Mouse (Mus musculus): ENCODE data around the gene Zic2. TPM values are rescaled to one million over a fixed set of nuclear protein-coding genes. Genes with fewer than 3 reads are reported as not detected.

The Zic2 gene
- 8.4 and 9.3 TPM in 2 replicates for polyA plus RNA-seq (2015; fragmentation: Nextera tagmentation; extraction: Ambion mirVana)

DNA sequence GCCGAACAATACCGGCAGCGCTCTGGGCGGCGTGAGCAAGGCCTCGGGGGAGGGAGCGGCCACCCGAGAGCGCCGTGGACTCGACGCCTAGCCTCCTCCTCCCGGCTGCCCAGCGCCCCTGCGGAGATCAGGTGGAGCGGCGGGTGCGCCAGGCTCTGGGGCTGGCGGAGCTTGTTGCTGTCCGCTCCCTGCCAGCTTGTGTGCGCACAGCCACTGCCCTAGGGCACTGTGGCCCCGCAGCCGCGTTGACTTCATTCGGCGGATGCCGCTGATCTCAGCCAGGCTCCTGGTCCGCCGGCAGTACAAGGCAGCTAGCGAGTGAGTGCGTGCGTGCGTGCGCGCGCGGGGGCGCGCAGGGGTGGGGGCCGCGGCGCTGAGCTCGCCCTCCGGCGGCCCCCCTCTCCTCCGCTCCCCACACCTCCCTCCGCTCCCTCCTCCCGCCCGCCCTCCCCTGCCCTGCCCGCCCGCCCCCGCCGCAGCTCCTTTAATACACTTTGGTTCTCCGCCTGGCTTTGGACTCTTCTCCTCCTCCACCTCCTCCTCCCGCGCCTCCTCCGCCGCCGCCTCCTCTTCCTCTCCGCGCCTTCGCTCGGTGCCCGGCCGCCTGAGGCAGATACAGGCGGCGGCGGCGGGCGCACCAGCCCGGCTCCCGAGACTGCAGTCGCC is at the start of gene Zic2:
Gene Zic2 (plus strand): TSS at position 545 of the 666 bp plus-strand sequence.
- H3K9me3 ChIP-seq, result no peaks in the 10 kb centered on the region
- H3K4me1 ChIP-seq, result peaks cover 39% of the 10 kb centered on the region
- H3K4me2 ChIP-seq (replicated peaks), result peak within 1 kb of the TSS; percentile 68
- peak; percentile 79 for ATAC-seq (replicated peaks)
- H3K9ac ChIP-seq (replicated peaks), result peak within 1 kb of the TSS; percentile 70
- H3K4me3 ChIP-seq, result peak within 1 kb of the TSS; percentile 59
- H3K36me3 ChIP-seq, result no peaks in the 10 kb centered on the region
- H3K27ac ChIP-seq (replicated peaks), result peak within 1 kb of the TSS; percentile 97
- H3K27me3 ChIP-seq, result peaks cover 23% of the 10 kb centered on the region
- under 1% methylated on average over 46 of the region's 73 CpGs for WGBS

DNA sequence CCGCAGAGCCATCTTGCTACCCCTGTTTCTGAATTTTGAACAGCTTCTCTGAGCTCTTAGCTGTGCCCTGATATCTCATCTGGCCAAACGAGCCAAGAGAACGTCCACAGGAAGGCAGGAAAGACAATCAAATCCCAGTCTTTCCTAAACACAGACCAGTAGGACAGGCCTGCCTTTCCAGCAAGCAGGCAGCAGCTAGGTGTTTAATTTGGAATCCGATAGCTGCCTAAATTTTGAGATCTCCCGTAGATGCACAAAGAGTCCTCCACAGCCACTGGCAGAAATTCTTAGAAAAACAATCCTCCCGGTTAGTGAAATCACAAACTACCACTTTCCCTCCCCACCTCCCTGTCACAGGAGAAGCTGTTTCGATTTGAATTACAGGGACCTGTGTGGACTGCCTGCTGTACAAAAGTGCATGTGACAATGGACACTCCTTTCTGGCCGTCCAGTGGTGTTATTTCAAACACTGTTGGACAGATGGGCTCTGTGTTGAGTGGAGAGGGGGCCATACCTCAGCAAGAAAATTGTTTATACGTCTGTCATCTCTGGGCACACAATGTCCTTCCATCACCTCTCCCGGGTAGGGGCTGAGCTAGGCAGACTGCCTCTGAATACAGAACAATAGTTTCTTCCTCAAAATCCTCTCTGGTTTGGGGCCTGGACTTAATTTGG is 48.6 kb upstream of the Zic2 start:
- no peak for ATAC-seq (replicated peaks)
- WGBS, result 52% methylated on average over 10 of the region's 10 CpGs
- no peak overlapping the region for H3K27ac ChIP-seq (replicated peaks)

DNA sequence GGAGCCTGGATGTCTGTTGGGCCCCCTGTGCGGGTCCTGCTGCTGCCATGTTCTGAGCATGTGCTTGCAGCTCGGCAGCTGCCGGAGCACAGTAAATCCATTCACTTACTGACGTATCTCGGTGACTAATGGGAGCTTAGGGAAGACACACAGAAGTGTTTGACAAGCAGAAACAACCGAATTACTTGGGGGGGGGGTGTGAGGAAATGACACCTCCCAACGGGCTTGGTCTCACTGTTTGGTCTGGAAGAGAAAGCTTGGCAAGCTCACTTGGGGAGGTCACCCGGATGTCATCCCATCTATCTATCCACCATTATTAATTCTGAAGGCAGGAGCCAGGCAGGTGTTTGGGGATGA is 48.1 kb upstream of the Zic2 start:
- H3K9ac ChIP-seq (replicated peaks), result no peak overlapping the region
- ATAC-seq (replicated peaks), result no peak
- 0 out of 2 replicates have a peak, but pooled peaks cover 4% of the 10 kb centered on the region for H3K4me1 ChIP-seq
- no peak overlapping the region for H3K4me2 ChIP-seq (replicated peaks)
- H3K9me3 ChIP-seq, result no peaks in the 10 kb centered on the region
- 54% methylated on average over 8 of the region's 8 CpGs for WGBS
- no peaks in the 10 kb centered on the region for H3K36me3 ChIP-seq
- no peak overlapping the region for H3K27ac ChIP-seq (replicated peaks)
- H3K4me3 ChIP-seq, result no peak overlapping the region
- H3K27me3 ChIP-seq, result no peaks in the 10 kb centered on the region

More for the DNA sequence above, 48.6 kb upstream of the Zic2 start:
- H3K4me1 ChIP-seq, result 0 out of 2 replicates have a peak, but pooled peaks cover 4% of the 10 kb centered on the region
- H3K9ac ChIP-seq (replicated peaks), result no peak overlapping the region
- no peaks in the 10 kb centered on the region for H3K27me3 ChIP-seq
- H3K9me3 ChIP-seq, result no peaks in the 10 kb centered on the region
- H3K4me2 ChIP-seq (replicated peaks), result no peak overlapping the region
- H3K4me3 ChIP-seq, result no peak overlapping the region
- H3K36me3 ChIP-seq, result no peaks in the 10 kb centered on the region

- Histone ChIP-seq H3K27ac (replicated peaks) (no peak overlapping the region), H3K4me1 (0 out of 2 replicates have a peak, but pooled peaks cover 4% of the 10 kb centered on the region), H3K9ac (replicated peaks) (no peak overlapping the region), H3K4me2 (replicated peaks) (no peak overlapping the region), H3K27me3 (no peaks in the 10 kb centered on the region), H3K36me3 (no peaks in the 10 kb centered on the region), H3K4me3 (no peak overlapping the region), H3K9me3 (no peaks in the 10 kb centered on the region)
- no peak for ATAC-seq (replicated peaks)
- WGBS, result 78% methylated on average over 3 of the region's 3 CpGs
Observed at GRCm38 (mm10) chr14:122427654-122428053, 47.6 kb upstream of the Zic2 start.

GRCm38 (mm10) chr14:122432558-122432957 is 42.7 kb upstream of the Zic2 start:
- Histone ChIP-seq H3K27ac (replicated peaks) (no peak overlapping the region), H3K9ac (replicated peaks) (no peak overlapping the region), H3K27me3 (no peaks in the 10 kb centered on the region), H3K4me3 (no peak overlapping the region), H3K9me3 (no peaks in the 10 kb centered on the region), H3K4me2 (replicated peaks) (no peak overlapping the region), H3K4me1 (peaks cover 5% of the 10 kb centered on the region; the same call in 1 of the 2 replicates), H3K36me3 (no peaks in the 10 kb centered on the region)
- no peak for ATAC-seq (replicated peaks)
- 55% methylated on average over 3 of the region's 3 CpGs for WGBS

DNA sequence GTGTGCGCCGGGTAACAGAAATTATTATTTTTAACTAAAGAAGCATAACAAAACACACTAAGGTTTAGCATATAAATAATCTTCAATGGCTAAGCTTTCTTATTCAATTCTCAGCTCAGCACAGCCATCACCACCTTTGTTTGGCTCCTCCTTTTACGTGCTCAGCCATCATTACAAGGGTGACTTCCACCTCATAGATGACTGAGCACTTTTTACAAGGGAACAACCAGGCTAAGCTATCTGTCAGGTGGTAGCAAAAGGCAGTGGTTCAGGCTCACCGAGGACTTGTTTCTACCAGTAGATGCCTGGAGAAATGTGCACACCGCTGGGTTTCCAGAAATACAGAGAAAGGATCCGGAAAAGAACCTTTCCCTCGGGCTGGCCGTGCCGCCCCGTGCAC is 41.2 kb upstream of the Zic2 start:
- H3K9ac ChIP-seq (replicated peaks), result no peak overlapping the region
- no peaks in the 10 kb centered on the region for H3K9me3 ChIP-seq
- H3K36me3 ChIP-seq, result no peaks in the 10 kb centered on the region
- WGBS, result 90% methylated on average over 10 of the region's 10 CpGs
- H3K27me3 ChIP-seq, result no peaks in the 10 kb centered on the region
- H3K27ac ChIP-seq (replicated peaks), result no peak overlapping the region
- no peak for ATAC-seq (replicated peaks)
- no peak overlapping the region for H3K4me2 ChIP-seq (replicated peaks)
- no peak overlapping the region for H3K4me3 ChIP-seq
- peaks cover 5% of the 10 kb centered on the region; the same call in 1 of the 2 replicates for H3K4me1 ChIP-seq

DNA sequence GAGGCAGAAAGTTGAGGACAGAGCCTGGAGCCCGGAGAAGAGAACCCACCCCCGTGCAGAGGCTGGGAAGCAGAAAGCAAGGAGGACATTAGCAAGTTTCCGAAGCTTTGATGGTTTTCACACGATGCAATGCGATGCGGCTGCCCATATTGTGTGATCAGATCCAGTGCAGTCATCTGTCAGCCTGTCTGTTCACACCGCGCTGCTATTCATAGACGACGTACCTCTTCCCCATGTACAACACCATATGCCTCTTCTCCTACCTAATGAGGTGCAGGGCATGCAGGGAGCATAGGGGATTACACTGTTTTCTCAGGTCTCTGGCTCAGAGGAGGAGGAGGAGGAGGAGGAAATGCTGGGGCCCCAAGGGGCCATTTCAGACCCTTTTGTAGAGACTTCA is 38.4 kb upstream of the Zic2 start:
- Histone ChIP-seq H3K4me1 (peaks cover 5% of the 10 kb centered on the region; the same call in 1 of the 2 replicates), H3K4me2 (replicated peaks) (no peak overlapping the region), H3K27ac (replicated peaks) (no peak overlapping the region), H3K27me3 (no peaks in the 10 kb centered on the region), H3K9me3 (no peaks in the 10 kb centered on the region), H3K4me3 (no peak overlapping the region), H3K9ac (replicated peaks) (no peak overlapping the region), H3K36me3 (no peaks in the 10 kb centered on the region)
- 49% methylated on average over 10 of the region's 10 CpGs for WGBS
- ATAC-seq (replicated peaks), result peak; percentile 82

DNA sequence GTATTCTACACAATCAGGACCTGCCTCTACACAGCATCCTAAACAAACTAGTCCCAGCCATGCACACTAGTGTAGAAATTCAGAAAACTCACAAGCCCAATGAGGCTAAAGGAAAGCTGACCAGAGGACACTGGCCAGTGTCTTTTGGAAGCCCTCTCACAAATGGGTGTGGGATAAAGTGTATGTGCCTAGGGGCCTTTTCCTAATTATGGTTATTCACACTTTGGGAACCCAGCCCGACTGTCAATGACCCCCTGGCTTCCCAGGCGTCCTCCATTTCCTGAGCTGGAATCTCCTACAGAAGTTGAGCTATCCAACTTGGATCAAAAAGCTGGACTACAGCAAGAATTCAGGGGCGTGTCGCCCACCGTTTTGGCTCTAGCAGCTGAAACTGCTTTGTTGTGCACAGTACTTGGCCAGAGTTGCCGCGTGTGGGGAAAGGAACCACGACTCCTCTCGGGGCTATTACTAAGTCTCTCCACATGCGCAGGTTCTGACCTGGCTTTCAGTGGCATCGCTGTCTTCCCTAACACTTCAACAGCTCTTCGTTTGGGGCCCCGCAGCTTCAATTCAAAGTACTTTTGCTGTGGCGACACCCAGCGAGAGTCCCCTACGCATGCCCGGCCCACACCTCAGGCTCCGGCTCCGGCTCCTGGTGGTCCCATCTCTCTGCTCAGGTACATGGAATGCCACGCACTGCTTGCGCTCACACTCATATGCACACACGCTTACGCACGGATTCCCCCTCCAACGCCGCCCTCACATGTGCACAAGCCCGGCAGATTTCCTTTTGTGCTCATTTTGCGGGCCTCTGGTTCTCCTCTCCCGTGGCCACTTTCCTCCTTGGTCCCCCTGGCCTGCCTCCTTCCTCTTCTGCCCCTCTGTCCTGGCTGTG is 25.4 kb upstream of the Zic2 start:
- Histone ChIP-seq H3K9ac (replicated peaks) (peak overlapping the region; percentile 32), H3K4me3 (peak overlapping the region; percentile 42), H3K4me1 (peaks cover 40% of the 10 kb centered on the region), H3K4me2 (replicated peaks) (peak overlapping the region; percentile 62), H3K36me3 (no peaks in the 10 kb centered on the region), H3K9me3 (no peaks in the 10 kb centered on the region), H3K27ac (replicated peaks) (peak overlapping the region; percentile 74), H3K27me3 (peaks cover 31% of the 10 kb centered on the region)
- no peak for ATAC-seq (replicated peaks)
- 4% methylated on average over 29 of the region's 29 CpGs for WGBS

DNA sequence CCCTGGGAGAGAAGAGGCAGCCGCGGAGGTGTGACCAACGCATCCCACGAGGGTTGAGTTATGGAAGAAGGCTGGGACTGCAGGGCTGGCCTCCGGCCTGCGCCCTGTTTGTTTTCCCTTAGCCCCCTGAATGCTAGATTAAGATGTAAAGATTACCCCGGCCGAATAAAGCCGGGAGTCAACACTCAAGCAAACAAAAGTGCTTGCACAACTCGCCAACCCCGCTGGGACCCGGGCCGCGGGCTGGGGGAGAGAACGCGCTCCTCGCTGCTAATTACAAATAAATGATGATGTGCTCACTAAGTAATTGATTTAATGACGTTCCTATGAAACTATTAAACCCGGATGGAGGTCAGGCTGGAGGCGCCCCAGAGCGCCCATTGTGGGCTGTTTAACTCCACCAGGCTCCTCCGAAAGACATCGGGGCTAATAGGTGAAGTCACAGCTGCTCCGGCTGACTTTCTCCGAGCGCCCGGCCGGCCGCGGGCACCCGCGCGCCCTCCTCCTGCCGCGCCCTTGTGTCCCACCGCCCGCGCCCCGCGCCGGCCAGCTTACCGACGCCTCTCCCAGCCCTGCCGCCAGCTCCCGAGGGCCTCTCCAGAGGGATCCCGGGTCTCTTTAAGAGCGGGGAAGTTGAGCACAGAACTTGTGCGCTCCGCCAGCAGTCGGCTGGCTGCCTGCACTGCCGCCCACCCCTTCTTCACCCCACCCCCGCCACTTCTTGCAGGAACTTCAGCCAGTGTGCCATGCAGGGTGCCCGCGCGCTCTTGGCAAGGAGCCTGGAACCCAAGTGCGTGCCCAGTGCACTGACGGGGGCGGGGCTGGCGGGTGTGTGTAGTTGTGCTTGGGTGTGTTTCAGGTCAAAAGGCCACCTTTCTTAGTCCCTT is 24.5 kb upstream of the Zic2 start, which contains the start of gene Gm5089:
Gene Gm5089 (minus strand): TSS at position 620 of the 887 bp plus-strand sequence.
- peaks cover 37% of the 10 kb centered on the region for H3K27me3 ChIP-seq
- H3K4me1 ChIP-seq, result peaks cover 46% of the 10 kb centered on the region
- peak; percentile 52 for ATAC-seq (replicated peaks)
- H3K36me3 ChIP-seq, result no peaks in the 10 kb centered on the region
- H3K9me3 ChIP-seq, result no peaks in the 10 kb centered on the region
- H3K9ac ChIP-seq (replicated peaks), result peak within 1 kb of the TSS; percentile 32
- peak within 1 kb of the TSS; percentile 42 for H3K4me3 ChIP-seq
- H3K27ac ChIP-seq (replicated peaks), result peak within 1 kb of the TSS; percentile 74
- under 1% methylated on average over 59 of the region's 59 CpGs for WGBS
- H3K4me2 ChIP-seq (replicated peaks), result peak within 1 kb of the TSS; percentile 62

DNA sequence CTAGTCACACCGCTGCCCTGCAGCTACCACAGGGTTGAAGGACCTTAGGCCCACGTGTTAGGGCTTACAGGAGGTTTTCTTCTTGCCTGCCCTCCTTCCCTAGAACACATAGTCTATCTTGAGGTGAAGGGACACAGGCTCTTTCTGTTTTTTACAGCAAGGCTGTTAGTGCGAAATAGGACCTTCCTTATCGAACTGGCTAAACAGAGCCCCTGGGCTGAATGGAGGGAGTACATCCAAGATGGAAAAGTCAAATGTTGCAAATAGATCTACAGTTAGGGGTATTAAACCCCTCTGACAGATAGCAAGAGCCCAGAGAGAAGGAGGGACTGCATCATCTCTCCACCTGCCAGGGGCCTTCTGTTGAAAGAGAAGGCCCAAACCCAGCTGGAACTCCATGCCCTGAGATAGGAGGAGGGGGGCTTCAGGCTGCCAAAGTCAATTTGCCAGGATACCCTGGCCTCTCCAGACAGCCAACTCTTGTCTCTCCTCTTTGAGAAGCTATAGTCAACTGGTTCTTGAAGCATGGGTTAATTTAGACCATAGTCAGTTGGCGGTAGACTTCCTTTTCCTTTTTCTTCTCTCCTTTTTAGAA is 23.6 kb upstream of the Zic2 start:
- peak overlapping the region; percentile 74; the same call in 1 of the 2 replicates for H3K27ac ChIP-seq (replicated peaks)
- H3K4me3 ChIP-seq, result no peak overlapping the region
- ATAC-seq (replicated peaks), result no peak
- no peaks in the 10 kb centered on the region for H3K9me3 ChIP-seq
- H3K4me2 ChIP-seq (replicated peaks), result no peak overlapping the region
- H3K36me3 ChIP-seq, result no peaks in the 10 kb centered on the region
- WGBS, result 56% methylated on average over 5 of the region's 5 CpGs
- H3K9ac ChIP-seq (replicated peaks), result no peak overlapping the region
- peaks cover 37% of the 10 kb centered on the region for H3K27me3 ChIP-seq
- peaks cover 49% of the 10 kb centered on the region for H3K4me1 ChIP-seq

Data from forebrain, embryonic 15.5 days (tissue).